18 mouse cellular contexts compared by ENCODE assay signal in genomic region chr5:41765626-41766405, GRCm38 (mm10). TPM values are rescaled to one million over a fixed set of nuclear protein-coding genes. Genes with fewer than 3 reads are reported as not detected.
DNase-seq lines count a peak whose midpoint lies in the region; ATAC-seq and TF ChIP-seq lines count a peak whose summit lies in the region.
"Had no signal": no experiment of that assay in that cellular context is flagged by ENCODE, and none has a peak within 500 bp of the region (broad histone marks: within the 10 kb centered on the region; RNA-seq: fewer than 3 reads in every experiment).

No protein-coding gene starts in this region.

- peaks cover 48% of the 10 kb centered on the region for H3K4me1 ChIP-seq in hindbrain, embryonic 10.5 days (replicated peaks)
- H3K4me1 ChIP-seq in hindbrain, embryonic 13.5 days (replicated peaks): peaks cover 43% of the 10 kb centered on the region
- peaks cover 10% of the 10 kb centered on the region; the same call in 1 of the 2 replicates for H3K4me1 ChIP-seq in stomach, embryonic 14.5 days (ENCODE audit: control insufficient read depth, insufficient read depth, low read length)
- no peaks in the 10 kb centered on the region for H3K4me1 ChIP-seq in stomach, postnatal 0 days (replicated peaks; ENCODE audit: control insufficient read depth, insufficient read depth)
- H3K4me1 ChIP-seq in limb, embryonic 13.5 days: peaks cover 38% of the 10 kb centered on the region
- H3K4me1 ChIP-seq in liver, embryonic 11.5 days (replicated peaks; ENCODE audit: control insufficient read depth, insufficient read depth, low read length): peaks cover 5% of the 10 kb centered on the region

- ATAC-seq in hindbrain, embryonic 13.5 days (ENCODE audit: low FRiP score): no peak
- ATAC-seq in stomach, embryonic 14.5 days (ENCODE audit: insufficient number of reproducible peaks, insufficient read depth, low FRiP score, low read depth): no peak
- ATAC-seq in stomach, postnatal 0 days (ENCODE audit: low FRiP score, low TSS enrichment): no peak
- ATAC-seq in limb, embryonic 13.5 days (ENCODE audit: low FRiP score, low read depth): no peak
- no peak for ATAC-seq in liver, embryonic 11.5 days (replicated peaks; ENCODE audit: low FRiP score)
- ATAC-seq: inflammation-experienced regulatory T-cells, adult 6 months; Patski had no signal

- TF ChIP-seq CTCF in stomach, postnatal 0 days (IDR thresholded peaks at IDR 0.05; ENCODE audit: low read depth): no peak

- no peak for TF ChIP-seq EP300 in stomach, postnatal 0 days (optimal IDR thresholded peaks at IDR 0.05)

- H3K9ac ChIP-seq in hindbrain, embryonic 13.5 days: no peak overlapping the region
- H3K9ac ChIP-seq in stomach, embryonic 14.5 days (replicated peaks; ENCODE audit: low read depth, low read length): no peak overlapping the region
- H3K9ac ChIP-seq in stomach, postnatal 0 days (ENCODE audit: low read length): no peak overlapping the region
- no peak overlapping the region for H3K9ac ChIP-seq in limb, embryonic 13.5 days
- H3K9ac ChIP-seq in liver, embryonic 11.5 days (ENCODE audit: low read depth, low read length): no peak overlapping the region
- H3K9ac ChIP-seq: lung, embryonic 14.5 days had no signal

- 1% methylated on average over 14 of the region's 14 CpGs for WGBS in hindbrain, embryonic 10.5 days
- WGBS in hindbrain, embryonic 13.5 days: 2% methylated on average over 14 of the region's 14 CpGs
- WGBS in stomach, embryonic 14.5 days: 11% methylated on average over 14 of the region's 14 CpGs
- WGBS in stomach, postnatal 0 days: 15% methylated on average over 14 of the region's 14 CpGs
- 5% methylated on average over 14 of the region's 14 CpGs for WGBS in limb, embryonic 13.5 days
- WGBS in liver, embryonic 11.5 days: 4% methylated on average over 14 of the region's 14 CpGs

- H3K27ac ChIP-seq in hindbrain, embryonic 10.5 days: no peak overlapping the region
- no peak overlapping the region for H3K27ac ChIP-seq in hindbrain, embryonic 13.5 days
- H3K27ac ChIP-seq in stomach, embryonic 14.5 days (ENCODE audit: low read length): peak overlapping the region; percentile 18; the same call in 1 of the 2 replicates
- H3K27ac ChIP-seq in stomach, postnatal 0 days (replicated peaks): no peak overlapping the region
- no peak overlapping the region for H3K27ac ChIP-seq in limb, embryonic 13.5 days
- H3K27ac ChIP-seq in liver, embryonic 11.5 days (ENCODE audit: low read depth, low read length): no peak overlapping the region
- H3K27ac ChIP-seq: forebrain, embryonic 10.5 days; kidney, postnatal 0 days had no signal

- peaks cover 77% of the 10 kb centered on the region for H3K27me3 ChIP-seq in hindbrain, embryonic 10.5 days (ENCODE audit: insufficient read depth, poor library complexity, severe bottlenecking)
- H3K27me3 ChIP-seq in hindbrain, embryonic 13.5 days: peaks cover 90% of the 10 kb centered on the region
- peaks cover 38% of the 10 kb centered on the region for H3K27me3 ChIP-seq in stomach, embryonic 14.5 days (ENCODE audit: control insufficient read depth, insufficient read depth, low read length)
- H3K27me3 ChIP-seq in stomach, postnatal 0 days (ENCODE audit: control insufficient read depth, insufficient read depth, low read length): peaks cover 31% of the 10 kb centered on the region
- H3K27me3 ChIP-seq in limb, embryonic 13.5 days: peaks cover 88% of the 10 kb centered on the region
- H3K27me3 ChIP-seq in liver, embryonic 11.5 days (replicated peaks; ENCODE audit: control insufficient read depth, insufficient read depth, low read length): peaks cover 73% of the 10 kb centered on the region

- no peak overlapping the region for H3K4me3 ChIP-seq in hindbrain, embryonic 10.5 days
- no peak overlapping the region for H3K4me3 ChIP-seq in hindbrain, embryonic 13.5 days
- H3K4me3 ChIP-seq in stomach, embryonic 14.5 days (ENCODE audit: low read depth, low read length): peak overlapping the region; percentile 13; the same call in 1 of the 2 replicates
- H3K4me3 ChIP-seq in stomach, postnatal 0 days (ENCODE audit: low read depth, low read length): no peak overlapping the region
- 0 out of 2 replicates have a peak overlapping the region, but pooled peaks have one; percentile 7 for H3K4me3 ChIP-seq in limb, embryonic 13.5 days
- no peak overlapping the region for H3K4me3 ChIP-seq in liver, embryonic 11.5 days (ENCODE audit: low read depth, low read length)
- H3K4me3 ChIP-seq: forebrain, embryonic 10.5 days had no signal

- DNase-seq in hindbrain, embryonic 10.5 days (ENCODE audit: low spot score): peak; percentile 57
- no peak for DNase-seq in stomach, postnatal 0 days (ENCODE audit: low spot score)
- no peak for DNase-seq in layer of hippocampus, postnatal 14 days (ENCODE audit: low spot score in 2 of 2)
- no peak for DNase-seq in liver, embryonic 11.5 days (ENCODE audit: low spot score)
- DNase-seq: cerebellum, adult 8-10 months; heart, adult 18-20 months; lung, embryonic 14.5 days had no signal

- no peaks in the 10 kb centered on the region for H3K36me3 ChIP-seq in hindbrain, embryonic 10.5 days
- no peaks in the 10 kb centered on the region for H3K36me3 ChIP-seq in hindbrain, embryonic 13.5 days
- H3K36me3 ChIP-seq in stomach, embryonic 14.5 days (ENCODE audit: control insufficient read depth, insufficient read depth, low read length): no peaks in the 10 kb centered on the region
- no peaks in the 10 kb centered on the region for H3K36me3 ChIP-seq in stomach, postnatal 0 days (ENCODE audit: control insufficient read depth, insufficient read depth, low read length)
- H3K36me3 ChIP-seq in limb, embryonic 13.5 days: 0 out of 2 replicates have a peak, but pooled peaks cover 3% of the 10 kb centered on the region
- no peaks in the 10 kb centered on the region for H3K36me3 ChIP-seq in liver, embryonic 11.5 days (ENCODE audit: control insufficient read depth, insufficient read depth, low read length)
- H3K36me3 ChIP-seq: forebrain, embryonic 10.5 days had no signal

- H3K9me3 ChIP-seq in hindbrain, embryonic 10.5 days: no peaks in the 10 kb centered on the region
- no peaks in the 10 kb centered on the region for H3K9me3 ChIP-seq in hindbrain, embryonic 13.5 days
- H3K9me3 ChIP-seq in stomach, embryonic 14.5 days (ENCODE audit: control insufficient read depth, low read depth, low read length): no peaks in the 10 kb centered on the region
- no peaks in the 10 kb centered on the region for H3K9me3 ChIP-seq in stomach, postnatal 0 days (ENCODE audit: control insufficient read depth, low read length)
- no peaks in the 10 kb centered on the region for H3K9me3 ChIP-seq in limb, embryonic 13.5 days
- H3K9me3 ChIP-seq in liver, embryonic 11.5 days (ENCODE audit: control insufficient read depth, low read length): no peaks in the 10 kb centered on the region
- H3K9me3 ChIP-seq: forebrain, embryonic 10.5 days had no signal

- H3K4me2 ChIP-seq in hindbrain, embryonic 13.5 days: no peak overlapping the region
- H3K4me2 ChIP-seq in stomach, embryonic 14.5 days (replicated peaks; ENCODE audit: low read depth, low read length): peak overlapping the region; percentile 35; the same call in 1 of the 2 replicates
- H3K4me2 ChIP-seq in stomach, postnatal 0 days (replicated peaks; ENCODE audit: low read depth): no peak overlapping the region
- H3K4me2 ChIP-seq in limb, embryonic 13.5 days (replicated peaks): peak overlapping the region; percentile 51; the same call in 1 of the 2 replicates
- H3K4me2 ChIP-seq in liver, embryonic 11.5 days: no peak overlapping the region
- H3K4me2 ChIP-seq: lung, embryonic 14.5 days had no signal

RNA-seq across cellular contexts. Expression of gene Nkx3-2, which starts 1.5 kb away (rescaled TPM):
- polyA plus RNA-seq in hindbrain, embryonic 10.5 days (2016; fragmentation: Nextera tagmentation; extraction: Ambion mirVana): 0.27 and 0.46 TPM in 2 replicates
- 0.14 TPM in 1 of 2 replicates, not detected in the other for polyA plus RNA-seq in hindbrain, embryonic 13.5 days (2015; fragmentation: Nextera tagmentation; extraction: Ambion mirVana)
- 2.0 and 2.8 TPM in 2 replicates for polyA plus RNA-seq in stomach, embryonic 14.5 days (2014; fragmentation: Nextera tagmentation; extraction: Ambion mirVana)
- 0.85 and 1.0 TPM in 2 replicates for polyA plus RNA-seq in stomach, postnatal 0 days (2015; fragmentation: Nextera tagmentation; extraction: Ambion mirVana)
- polyA plus RNA-seq in limb, embryonic 13.5 days (2015; fragmentation: Nextera tagmentation; extraction: Ambion mirVana): 5.2 and 5.7 TPM in 2 replicates
- not detected for total RNA-seq in layer of hippocampus, postnatal 14 days (2021)
- polyA plus RNA-seq in liver, embryonic 11.5 days (2014; fragmentation: Nextera tagmentation; extraction: Ambion mirVana): 0.34 and 0.47 TPM in 2 replicates
- total RNA-seq: heart, adult 18-20 months; left cerebral cortex, postnatal 36 days had no signal
- polyA plus RNA-seq: forebrain, embryonic 10.5 days; heart, postnatal 0 days; inflammation-experienced regulatory T-cells, adult 6 months; kidney, postnatal 0 days; lung, embryonic 14.5 days; testis, adult 2 months; urinary bladder, adult 2 months had no signal

RNA-seq across cellular contexts. Expression of gene Rab28, which starts 57.9 kb away (rescaled TPM):
- 71.8 and 74.8 TPM in 2 replicates for polyA plus RNA-seq in hindbrain, embryonic 10.5 days (2016; fragmentation: Nextera tagmentation; extraction: Ambion mirVana)
- polyA plus RNA-seq in hindbrain, embryonic 13.5 days (2015; fragmentation: Nextera tagmentation; extraction: Ambion mirVana): 68.8 and 71.8 TPM in 2 replicates
- polyA plus RNA-seq in stomach, embryonic 14.5 days (2014; fragmentation: Nextera tagmentation; extraction: Ambion mirVana): 72.3 and 78.0 TPM in 2 replicates
- 44.4 and 46.7 TPM in 2 replicates for polyA plus RNA-seq in stomach, postnatal 0 days (2015; fragmentation: Nextera tagmentation; extraction: Ambion mirVana)
- polyA plus RNA-seq in limb, embryonic 13.5 days (2015; fragmentation: Nextera tagmentation; extraction: Ambion mirVana): 87.4 and 90.1 TPM in 2 replicates
- 10 to 100 TPM; 64.0 to 67.0 TPM for total RNA-seq in layer of hippocampus, postnatal 14 days (2021)
- 43.8 and 50.4 TPM in 2 replicates for polyA plus RNA-seq in liver, embryonic 11.5 days (2014; fragmentation: Nextera tagmentation; extraction: Ambion mirVana)

Comparison
In these comparisons a context has a peak if more than half of its experiments do, and no peak if none do; other contexts are left out.
1. H3K4me3 ChIP-seq: peak in stomach, embryonic 14.5 days (single experiment) and limb, embryonic 13.5 days (single experiment); none in hindbrain, embryonic 10.5 days (single experiment), hindbrain, embryonic 13.5 days (single experiment), stomach, postnatal 0 days (single experiment) and liver, embryonic 11.5 days (single experiment).
2. H3K4me2 ChIP-seq: peak in stomach, embryonic 14.5 days (single experiment) and limb, embryonic 13.5 days (single experiment); none in hindbrain, embryonic 13.5 days (single experiment), stomach, postnatal 0 days (single experiment) and liver, embryonic 11.5 days (single experiment).